Mouse (Mus musculus) spleen, adult 12 weeks (tissue): ENCODE results near the gene Disp2.

Source experiments
- DNase-seq: peaks from one replicate; pipeline ENCODE4 v3.0.0; 2022; ENCODE audit warnings: low spot score

Gene Disp2

GRCm38 (mm10) chr2:118759828-118760227 is 19.7 kb upstream of the Disp2 start:
- DNase-seq, result peak; percentile 50

- DNase-seq, result no peak
Observed at GRCm38 (mm10) chr2:118760311-118761025, 19.1 kb upstream of the Disp2 start.

DNA sequence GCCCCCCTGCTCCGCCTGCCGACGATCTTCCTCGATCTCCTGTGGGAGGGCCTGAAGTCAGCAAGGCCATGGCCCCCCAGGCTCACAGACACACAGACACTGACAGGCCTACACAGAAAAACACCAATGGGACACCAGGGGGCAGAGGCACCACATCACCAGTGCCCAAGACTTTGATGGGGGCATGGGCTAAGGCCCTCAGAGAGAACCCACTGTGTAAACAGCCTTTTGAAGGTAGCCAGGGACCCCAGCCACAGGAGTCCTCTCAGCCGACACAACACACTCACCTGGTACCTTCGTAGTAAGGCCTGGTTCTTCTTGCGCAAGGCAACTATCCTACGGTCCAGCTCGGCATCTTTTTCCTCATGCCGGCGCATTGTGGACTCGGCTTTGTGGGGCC is 18.2 kb upstream of the Disp2 start:
- DNase-seq, result no peak

- peak; percentile 62 for DNase-seq
Observed at GRCm38 (mm10) chr2:118761906-118762783, 17.4 kb upstream of the Disp2 start, which contains the start of gene Ccdc9b. Gene Ccdc9b (minus strand): TSS chr2:118762661.

DNA sequence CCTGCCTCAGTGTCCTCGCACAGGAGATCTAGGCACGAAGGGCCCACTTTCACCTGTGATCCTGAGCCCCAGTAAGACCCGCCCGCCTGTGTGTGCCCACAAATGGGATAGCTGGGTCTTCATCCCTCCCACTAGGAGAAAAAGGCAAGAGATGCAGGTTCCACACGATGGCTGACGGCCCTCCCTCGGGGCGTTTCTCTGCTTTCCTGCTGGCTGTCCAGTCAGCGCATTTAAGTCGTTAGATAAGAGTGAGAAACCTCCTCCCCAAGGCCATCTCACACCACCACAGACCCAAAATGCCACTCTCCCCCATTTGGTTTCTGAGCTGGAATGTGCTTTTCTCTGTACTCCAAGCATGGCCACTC is 16.8 kb upstream of the Disp2 start:
- DNase-seq, result no peak

DNA sequence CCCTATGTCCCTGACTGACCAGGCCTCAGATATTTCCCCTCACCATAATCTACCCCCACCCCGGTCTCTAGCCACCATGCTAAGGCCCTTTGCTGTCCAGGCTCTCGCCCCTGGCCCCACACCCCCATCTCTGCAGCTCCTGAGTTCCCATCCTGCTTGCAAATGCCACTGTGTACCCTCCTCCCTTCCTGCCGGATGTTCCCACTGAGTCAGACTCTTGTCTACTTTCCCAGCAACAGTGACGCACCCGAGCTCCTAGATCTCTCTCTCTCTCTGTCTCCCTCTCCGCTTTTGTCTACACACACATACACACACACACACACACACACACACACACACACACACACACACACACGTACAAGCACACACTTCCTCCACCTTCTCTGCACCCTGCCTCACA is 16.1 kb upstream of the Disp2 start:
- DNase-seq, result no peak

DNA sequence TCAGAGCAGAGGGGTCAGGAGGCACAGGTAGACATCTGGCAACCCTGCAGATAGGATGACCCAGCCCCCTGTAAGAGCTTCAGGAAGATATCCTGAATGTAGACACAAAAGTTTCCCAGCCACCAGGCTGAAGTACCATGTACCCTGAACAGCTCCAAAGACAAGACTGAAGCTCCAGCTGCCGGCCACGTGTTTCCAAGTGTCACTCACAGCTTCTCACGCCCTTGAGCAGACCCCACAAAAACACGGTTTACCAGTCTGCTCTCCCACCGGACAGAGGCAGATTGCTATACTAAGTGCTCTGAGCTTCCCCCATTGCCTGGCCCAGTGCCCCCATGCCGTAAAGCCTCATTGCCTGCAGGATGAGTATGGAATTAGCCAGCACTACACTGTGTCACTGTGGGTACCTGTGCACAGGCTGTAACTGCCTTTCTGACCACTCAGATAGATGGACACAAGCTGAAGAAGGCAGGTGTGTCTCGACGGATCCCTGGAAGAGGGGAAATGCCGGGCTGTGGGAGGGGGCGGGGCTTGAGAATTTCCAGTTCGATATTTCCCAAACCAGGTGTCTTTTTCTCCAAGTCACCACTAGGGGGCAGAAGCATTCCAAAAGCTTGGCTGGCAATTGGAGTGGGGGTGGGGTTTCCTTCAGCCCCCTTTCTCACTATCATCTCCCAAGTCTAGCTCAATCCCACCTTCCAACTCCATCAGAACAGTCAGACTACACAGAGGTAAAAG is 15.3 kb upstream of the Disp2 start:
- DNase-seq, result no peak

DNA sequence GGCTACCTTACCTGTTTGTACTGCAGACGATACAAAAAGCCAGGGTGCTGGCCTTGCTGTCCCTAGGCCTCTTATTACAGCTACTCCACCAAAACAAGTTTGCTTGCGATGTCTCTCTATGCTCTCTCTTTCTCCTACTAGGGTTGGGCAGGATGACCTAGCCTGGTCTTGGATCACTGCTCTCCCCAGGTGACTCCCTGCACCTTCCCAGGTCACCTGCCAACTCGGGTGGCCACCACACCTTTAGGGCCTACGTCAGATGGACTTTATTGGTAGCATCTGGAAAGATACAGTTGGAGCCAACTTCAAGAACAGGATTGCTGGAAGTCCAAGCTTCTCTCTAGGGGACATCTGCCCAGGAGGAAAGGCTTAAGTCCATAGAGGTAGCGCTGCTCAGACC is 14.6 kb upstream of the Disp2 start:
- DNase-seq, result no peak

GRCm38 (mm10) chr2:118766041-118767033 is 13.2 kb upstream of the Disp2 start:
- DNase-seq, result no peak

- DNase-seq, result no peak
Observed at GRCm38 (mm10) chr2:118772158-118772874, 7.2 kb upstream of the Disp2 start, which contains the start of gene Phgr1. Gene Phgr1 (plus strand): TSS chr2:118772769.

DNA sequence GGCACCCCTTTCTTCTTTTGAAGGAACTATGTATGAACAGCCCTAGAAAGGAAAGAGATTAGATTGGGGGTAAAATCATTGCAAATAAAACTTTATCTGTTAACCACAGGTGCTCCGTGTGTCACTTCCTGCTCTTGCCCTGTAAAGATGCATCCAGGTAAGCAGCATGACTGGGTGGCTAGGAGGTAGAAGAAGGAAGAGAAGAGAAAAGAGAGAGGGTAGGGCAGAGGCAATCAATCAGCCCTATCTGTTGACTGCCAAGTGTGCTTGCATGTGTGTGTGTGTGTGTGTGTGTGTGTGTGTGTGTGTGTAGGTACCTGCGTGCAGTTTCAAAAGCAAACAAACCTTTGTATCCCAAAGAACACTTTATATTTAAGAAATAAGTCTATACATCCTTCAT is 5.0 kb upstream of the Disp2 start:
- DNase-seq, result no peak

GRCm38 (mm10) chr2:118775396-118775795 is 4.1 kb upstream of the Disp2 start:
- no peak for DNase-seq

DNA sequence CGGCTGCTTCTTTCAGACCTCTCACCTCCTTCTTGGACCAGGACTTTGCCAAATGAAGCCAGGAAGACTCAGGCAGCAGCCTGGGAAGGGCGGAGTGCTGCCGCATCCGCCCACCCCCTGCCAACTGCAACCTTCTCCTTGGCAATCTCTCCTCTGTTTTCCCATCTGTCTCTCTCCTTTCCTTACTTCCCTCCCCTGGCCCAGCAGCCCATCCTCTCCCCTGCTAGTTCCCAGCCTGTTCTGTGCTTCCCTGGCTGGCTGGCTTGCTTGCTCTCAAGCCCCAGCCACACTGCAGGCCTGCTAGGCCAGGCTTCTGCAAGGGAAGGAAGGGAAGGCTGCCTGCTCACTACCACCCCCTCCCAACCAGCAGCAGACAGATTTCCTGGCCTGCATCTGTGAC is 3.7 kb upstream of the Disp2 start:
- no peak for DNase-seq

DNA sequence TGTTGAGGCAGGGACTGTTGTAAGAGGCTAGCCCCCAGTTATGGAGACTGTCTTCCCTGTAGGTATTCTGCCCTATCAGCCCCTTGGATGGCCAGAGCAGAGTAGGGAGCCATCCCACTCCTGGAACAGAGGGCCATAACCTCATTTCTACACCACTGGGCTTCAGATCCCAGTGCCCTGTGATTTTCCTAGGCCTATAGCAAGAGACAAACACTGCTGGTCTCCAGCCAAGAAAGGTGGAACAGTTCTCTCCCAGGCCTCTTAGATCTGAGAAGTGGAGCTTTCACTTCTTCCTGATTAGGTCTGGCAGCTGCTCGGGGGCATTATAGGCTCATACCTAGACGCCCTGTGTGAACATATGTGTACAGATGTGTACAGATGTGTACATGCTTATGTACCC is 3.2 kb upstream of the Disp2 start:
- DNase-seq, result no peak

GRCm38 (mm10) chr2:118778418-118778817 is 1.1 kb upstream of the Disp2 start:
- no peak for DNase-seq

DNA sequence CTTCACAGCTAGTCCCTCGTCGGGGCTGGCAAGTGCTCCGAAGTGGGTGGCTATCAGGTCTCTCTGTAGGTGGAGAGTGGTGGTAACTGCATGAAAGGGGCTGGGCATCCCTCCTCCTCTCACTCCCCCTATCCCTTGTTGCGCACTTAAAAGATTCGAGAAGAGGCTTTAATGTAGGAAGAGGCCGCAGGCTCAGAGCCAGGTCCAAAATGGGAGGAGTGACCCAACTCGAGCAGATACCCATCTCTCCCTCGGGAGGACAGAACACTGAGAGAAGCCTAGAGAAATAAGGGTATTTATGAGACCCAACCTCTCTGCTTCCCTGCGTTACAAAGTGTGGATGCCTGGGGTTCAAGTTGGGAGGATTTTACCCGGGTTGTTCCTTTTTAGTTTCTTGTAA is 454 bp upstream of the Disp2 start:
- no peak for DNase-seq

GRCm38 (mm10) chr2:118781115-118781514 is 1.6 kb downstream of the Disp2 start:
- no peak for DNase-seq

DNA sequence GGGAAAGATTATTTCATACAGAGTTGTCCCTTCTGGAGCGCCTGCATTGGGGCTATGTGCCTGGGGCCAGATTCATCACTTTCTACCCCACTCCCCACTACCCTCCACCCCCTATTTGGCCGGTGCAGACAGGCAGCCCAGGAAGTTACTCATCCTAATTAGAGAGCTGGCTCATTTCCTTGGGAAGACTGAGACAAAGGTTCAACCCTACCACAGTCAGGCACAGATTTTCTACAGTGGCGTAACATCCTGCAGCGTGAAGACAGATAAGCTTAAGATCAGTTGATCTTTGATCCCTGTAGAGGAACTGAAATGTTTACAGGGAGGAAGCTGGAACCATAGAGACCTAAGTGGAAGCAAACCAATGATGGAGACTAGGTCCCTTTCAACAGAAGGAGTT is 2.8 kb downstream of the Disp2 start:
- DNase-seq, result no peak

DNA sequence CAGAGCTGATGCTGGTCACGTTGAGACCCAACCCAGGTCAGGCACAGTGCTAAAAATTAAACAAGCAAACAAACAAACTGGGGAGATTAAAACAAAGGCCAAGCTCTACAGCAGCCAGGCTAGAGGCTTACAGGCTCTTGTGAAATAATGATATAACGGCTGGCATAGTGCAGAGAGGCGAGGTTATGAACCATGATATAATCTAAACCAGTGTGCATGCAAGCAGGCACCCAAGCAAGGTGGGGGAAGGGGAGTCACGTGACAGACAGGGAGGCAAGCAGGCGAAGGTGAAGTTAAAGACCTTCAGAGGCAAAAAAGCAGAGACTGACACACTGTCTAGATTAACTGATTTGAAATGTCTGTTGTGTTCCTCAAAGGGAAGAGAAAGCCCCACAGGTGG is 3.6 kb downstream of the Disp2 start:
- DNase-seq, result no peak

- DNase-seq, result no peak
Observed at GRCm38 (mm10) chr2:118783663-118784062, 4.1 kb downstream of the Disp2 start.

DNA sequence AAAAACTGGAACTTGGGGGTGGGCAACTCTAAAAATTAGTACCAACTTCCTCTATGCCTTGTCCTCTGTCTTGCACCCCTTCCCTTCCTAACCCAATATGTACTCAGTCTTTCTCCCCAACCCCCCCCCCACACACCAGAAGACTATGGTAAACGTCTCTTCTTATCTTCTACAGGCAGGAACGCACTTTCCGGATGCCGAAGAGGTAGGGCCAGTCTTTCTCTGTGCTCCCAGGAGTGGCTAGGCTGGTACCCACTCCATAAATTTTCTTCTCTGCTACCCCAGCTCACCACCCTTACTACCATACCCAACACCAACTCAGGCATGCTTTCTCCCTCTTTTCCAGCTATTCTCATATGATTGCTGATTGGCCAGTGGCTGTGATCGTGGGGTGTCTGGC is 7.0 kb downstream of the Disp2 start:
- DNase-seq, result no peak
